Mouse (Mus musculus) heart, adult 2 months (tissue): ENCODE results near the gene Rfx2.

Experiments
- CTCF ChIP-seq: fragments of 200-600 bp; IDR thresholded peaks from 2 replicates; pipeline ENCODE4 v1.8.1; 2022; ENCODE audit warnings: antibody characterized with exemption, mild to moderate bottlenecking, moderate library complexity
- EP300 ChIP-seq: fragments of 200-500 bp; IDR thresholded peaks from 2 replicates; pipeline ENCODE4 v1.6.1; 2011; ENCODE audit warnings: low read depth, low read length, control low read depth; ENCODE audit not compliant: insufficient read depth
- POLR2A ChIP-seq: fragments of 200-500 bp; IDR thresholded peaks from 2 replicates; pipeline ENCODE4 v1.6.1; 2011; ENCODE audit warnings: mild to moderate bottlenecking, low read depth, low read length, control low read depth; ENCODE audit not compliant: insufficient read depth

DNA sequence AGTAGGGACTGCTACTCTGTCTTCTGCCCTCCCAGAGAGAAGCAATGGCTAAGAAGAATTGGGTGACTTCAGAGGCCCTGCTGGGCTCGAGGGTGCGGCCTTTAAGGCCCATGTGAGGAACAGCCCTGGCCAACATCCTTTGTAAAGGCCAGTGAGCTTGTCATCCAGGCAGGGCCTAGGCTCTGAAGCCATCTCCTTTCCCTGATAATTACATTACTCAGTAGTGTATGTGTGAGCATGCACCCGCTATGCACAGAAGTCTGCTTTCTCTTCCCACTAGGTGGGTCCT lies 15.8 kb downstream of the Rfx2 start:
- TF ChIP-seq EP300 (no peak), POLR2A (no peak), CTCF (no peak)
